Mouse (Mus musculus) thymus, adult 2 months (tissue): ENCODE measurements around the gene Bub3. TPM values are rescaled to one million over a fixed set of nuclear protein-coding genes. Genes with fewer than 3 reads are reported as not detected.
A peak's percentile ranks its signal among the peaks of the same experiment; 100 is the strongest.

Experiments
- DNase-seq: peaks from one replicate; pipeline ENCODE4 v3.0.0; 2021
- H3K27ac ChIP-seq: fragments of 200-500 bp; 2 replicates; pipeline ENCODE4 v1.5.1; 2012; ENCODE audit warnings: low read length, control low read depth; ENCODE audit not compliant: control insufficient read depth, insufficient read depth
- H3K27me3 ChIP-seq: fragments of 200-500 bp; 2 replicates; pipeline ENCODE4 v1.6.1; 2012; ENCODE audit warnings: mild to moderate bottlenecking, low read length, moderate library complexity, mixed read lengths; ENCODE audit not compliant: control insufficient read depth, insufficient read depth
- H3K36me3 ChIP-seq: fragments of 200-500 bp; 2 replicates; pipeline ENCODE4 v1.6.1; 2012; ENCODE audit warnings: mild to moderate bottlenecking, low read length, moderate library complexity; ENCODE audit not compliant: control insufficient read depth, insufficient read depth
- H3K4me1 ChIP-seq: fragments of 200-500 bp; replicated peaks from 2 replicates; pipeline ENCODE4 v1.6.1; 2012; ENCODE audit warnings: low read length; ENCODE audit not compliant: control insufficient read depth, insufficient read depth
- H3K4me3 ChIP-seq: fragments of 200-500 bp; 2 replicates; pipeline ENCODE4 v1.5.1; 2012; ENCODE audit warnings: mild to moderate bottlenecking, low read length, control low read depth, moderate library complexity; ENCODE audit not compliant: control insufficient read depth, insufficient read depth
- CTCF ChIP-seq: fragments of 200-500 bp; IDR thresholded peaks from 2 replicates; pipeline ENCODE4 v1.5.1; 2012; ENCODE audit warnings: mild to moderate bottlenecking, control low read depth, low read length, moderate library complexity, borderline replicate concordance; ENCODE audit not compliant: control insufficient read depth, poor library complexity, insufficient read depth; ENCODE audit errors: extremely low read depth
- POLR2A ChIP-seq: fragments of 200-500 bp; IDR thresholded peaks from 2 replicates; pipeline ENCODE4 v1.6.1; 2012; ENCODE audit warnings: mild to moderate bottlenecking, low read length, control low read depth, moderate library complexity; ENCODE audit not compliant: control insufficient read depth, poor library complexity, insufficient read depth; ENCODE audit errors: extremely low read depth
- WGBS: fragments of 180-500 bp; shearing (Covaris S2); methylation state at CpG from one replicate; pipeline ENCODE4 v1.1.7; 2018; 5-methylcytosine and 5-hydroxymethylcytosine counted together
- polyA plus RNA-seq: library from polyadenylated mRNA; depleted of rRNA; stranded (reverse); fragments of >200 nt; gene quantifications from 2 replicates; pipeline ENCODE4 v1.2.3, GENCODE M21; 2012; rRNA removed

Bub3 gene
- polyA plus RNA-seq: 194 and 196 TPM in 2 replicates

DNA sequence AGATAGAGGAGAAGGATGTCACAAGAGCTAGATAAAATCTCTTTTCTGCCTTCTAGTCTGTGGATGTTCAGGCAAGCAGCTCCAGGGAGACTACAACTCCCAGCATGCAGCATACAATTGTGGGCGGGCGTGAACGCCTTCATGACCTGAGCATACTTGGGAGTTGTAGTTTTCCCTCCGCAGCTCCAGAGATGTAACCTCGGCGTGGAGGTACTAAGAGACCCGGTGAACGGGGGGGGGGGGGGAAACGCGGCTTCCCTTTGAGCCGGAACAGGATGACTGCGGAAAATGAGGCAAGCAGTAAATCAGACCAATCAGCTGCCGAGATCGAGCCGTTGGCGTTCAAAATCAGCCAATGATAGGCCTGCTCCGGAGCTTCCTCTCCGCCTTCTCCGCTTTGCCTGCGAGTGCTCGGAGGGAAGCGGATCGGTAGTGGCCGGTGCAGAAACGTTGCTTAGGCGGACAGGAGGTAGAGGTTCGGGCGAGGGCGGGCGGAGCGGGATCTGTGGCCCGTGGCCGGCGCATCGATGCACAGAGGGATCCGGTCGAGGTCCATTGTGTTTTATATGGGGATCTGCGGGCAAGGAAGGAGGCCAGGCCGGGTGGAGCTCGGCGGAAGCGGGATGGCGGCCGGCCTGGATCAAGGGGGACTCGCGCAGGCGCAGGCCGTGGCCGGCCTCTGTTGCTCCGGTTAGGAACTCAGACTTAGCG, at the start of gene Bub3:
Bub3 (plus strand) TSS at position 237 of the 711 bp plus-strand sequence.
- H3K4me1 ChIP-seq: peaks cover 16% of the 10 kb centered on the region; the same call in 1 of the 2 replicates
- WGBS: under 1% methylated on average over 48 of the region's 51 CpGs
- peak within 1 kb of the TSS; percentile 75 for H3K4me3 ChIP-seq
- peak; percentile 90 for DNase-seq
- peak within 1 kb of the TSS; percentile 27; the same call in 1 of the 2 replicates for H3K27ac ChIP-seq
- H3K36me3 ChIP-seq: peaks cover 28% of the 10 kb centered on the region
- peaks cover 18% of the 10 kb centered on the region for H3K27me3 ChIP-seq
- TF ChIP-seq CTCF (peak; percentile 68; the same call in 1 of the 2 replicates), POLR2A (peak; percentile 95)

- no peak overlapping the region for H3K27ac ChIP-seq
- no peaks in the 10 kb centered on the region for H3K4me1 ChIP-seq
- no peak overlapping the region for H3K4me3 ChIP-seq
- WGBS: 1% methylated on average over 7 of the region's 7 CpGs
- H3K27me3 ChIP-seq: peaks cover 24% of the 10 kb centered on the region
- DNase-seq: peak; percentile 76
- no peaks in the 10 kb centered on the region for H3K36me3 ChIP-seq
- TF ChIP-seq CTCF (peak; percentile 22; the same call in 1 of the 2 replicates), POLR2A (no peak)
Measured at GRCm38 (mm10) chr7:131539979-131540378, 20.0 kb upstream of the Bub3 start.

DNA sequence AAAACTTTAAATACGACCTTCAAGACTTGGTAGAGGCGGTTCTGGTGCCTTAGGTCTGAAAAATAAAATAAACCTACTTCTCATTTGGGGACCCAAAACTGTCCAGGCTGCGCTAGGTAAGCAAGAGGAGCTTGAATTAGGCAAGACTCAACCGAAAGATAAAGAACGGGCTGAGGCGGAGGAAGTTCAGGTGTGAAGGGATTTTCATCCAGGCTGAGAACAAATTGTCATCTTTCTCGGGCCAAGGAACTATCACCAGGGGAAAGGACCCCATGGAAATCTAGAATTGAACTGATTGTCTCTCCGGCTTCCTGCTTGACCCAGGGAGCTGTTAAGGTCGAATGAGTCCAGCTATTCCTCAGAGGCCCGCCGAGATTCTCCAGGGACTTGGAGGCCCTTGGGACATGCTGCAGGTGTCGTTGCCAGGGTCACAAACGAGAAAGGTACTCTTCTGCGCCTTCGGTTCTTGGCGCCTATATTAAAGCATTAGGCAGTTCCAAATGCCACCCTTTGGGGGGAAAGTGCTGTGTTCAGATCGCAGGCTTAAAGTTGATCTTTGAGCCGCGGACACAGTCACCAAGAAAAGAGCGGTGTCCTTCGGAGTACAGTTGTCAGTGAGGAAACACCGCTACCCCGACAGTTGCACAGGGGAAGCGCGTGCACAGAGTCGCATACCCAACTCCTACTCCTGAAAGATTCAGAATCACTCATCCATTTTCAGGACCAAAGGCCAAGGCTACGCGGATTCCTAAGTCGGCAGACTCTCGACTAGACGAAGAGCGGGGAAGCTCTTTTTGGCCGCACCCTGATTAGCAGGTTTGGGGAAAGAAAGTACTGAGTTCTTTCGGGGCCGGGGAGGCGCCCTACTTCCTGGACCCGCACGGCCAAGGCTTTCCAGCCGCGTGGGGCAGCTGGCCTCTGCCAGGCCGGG, 18.6 kb upstream of the Bub3 start:
- DNase-seq: no peak
- no peak overlapping the region for H3K27ac ChIP-seq
- no peaks in the 10 kb centered on the region for H3K4me1 ChIP-seq
- H3K27me3 ChIP-seq: peaks cover 24% of the 10 kb centered on the region
- WGBS: 8% methylated on average over 41 of the region's 41 CpGs
- H3K36me3 ChIP-seq: no peaks in the 10 kb centered on the region
- TF ChIP-seq CTCF (no peak), POLR2A (no peak)
- no peak overlapping the region for H3K4me3 ChIP-seq

GRCm38 (mm10) chr7:131542115-131542871, 17.7 kb upstream of the Bub3 start, which contains the start of gene Hmx3:
Hmx3 (plus strand) TSS chr7:131542867.
- TF ChIP-seq CTCF (no peak), POLR2A (no peak)
- no peak for DNase-seq
- Histone ChIP-seq H3K36me3 (no peaks in the 10 kb centered on the region), H3K4me3 (no peak within 1 kb of the TSS), H3K4me1 (no peaks in the 10 kb centered on the region), H3K27me3 (peaks cover 24% of the 10 kb centered on the region), H3K27ac (no peak within 1 kb of the TSS)
- WGBS: 4% methylated on average over 65 of the region's 65 CpGs

- Histone ChIP-seq H3K4me1 (no peaks in the 10 kb centered on the region), H3K27me3 (peaks cover 28% of the 10 kb centered on the region), H3K36me3 (no peaks in the 10 kb centered on the region), H3K4me3 (no peak overlapping the region), H3K27ac (no peak overlapping the region)
- no peak for DNase-seq
- no peak for TF ChIP-seq CTCF
- TF ChIP-seq POLR2A: no peak
- WGBS: 3% methylated on average over 69 of the region's 71 CpGs
Measured at GRCm38 (mm10) chr7:131542872-131543622, 17.0 kb upstream of the Bub3 start.
